Mouse (Mus musculus) layer of hippocampus, adult 9-11 months (tissue): ENCODE measurements around the gene Slc29a1.

ENCODE experiments used
- DNase-seq: peaks from one replicate; pipeline ENCODE4 v3.0.0; 2022

Gene Slc29a1

DNA sequence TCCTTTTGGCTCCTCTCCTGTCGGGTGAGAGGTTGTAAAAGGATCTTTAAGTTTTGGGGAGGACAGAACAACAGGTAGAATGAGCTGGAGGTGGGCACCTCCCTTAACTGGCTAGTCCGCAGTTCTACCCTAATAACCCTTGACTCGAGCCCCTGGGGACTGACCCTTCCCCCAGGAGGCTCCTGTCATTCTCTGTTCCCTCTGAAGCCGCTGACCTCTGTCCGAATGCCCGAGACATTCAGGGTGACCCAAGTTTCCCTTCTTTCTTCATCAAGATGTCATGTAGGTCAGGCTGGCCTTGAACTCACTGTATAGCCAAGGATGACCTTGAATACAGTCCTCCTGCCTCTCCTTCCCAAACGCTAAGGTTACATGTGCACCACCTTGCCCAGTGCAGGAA, 11.0 kb downstream of the Slc29a1 start:
- DNase-seq: no peak

DNA sequence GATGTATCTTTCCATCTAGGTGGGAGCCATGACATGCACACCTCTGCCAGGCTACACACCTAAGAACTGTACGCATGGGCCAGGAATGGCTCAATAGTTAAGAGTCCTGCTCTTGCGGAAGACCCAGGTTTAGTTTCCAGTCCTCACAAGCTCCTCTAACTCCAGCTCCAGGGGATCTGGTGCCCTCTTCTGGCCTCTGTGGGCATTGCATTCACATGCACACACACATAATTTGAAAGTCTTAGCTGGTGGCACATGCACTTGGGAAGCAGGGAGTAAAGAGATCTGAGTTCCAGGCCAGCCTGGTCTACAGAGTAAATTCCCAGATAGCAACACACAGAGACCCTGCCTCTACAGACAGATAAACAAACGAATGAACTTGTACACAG, 13.0 kb downstream of the Slc29a1 start:
- no peak for DNase-seq

DNA sequence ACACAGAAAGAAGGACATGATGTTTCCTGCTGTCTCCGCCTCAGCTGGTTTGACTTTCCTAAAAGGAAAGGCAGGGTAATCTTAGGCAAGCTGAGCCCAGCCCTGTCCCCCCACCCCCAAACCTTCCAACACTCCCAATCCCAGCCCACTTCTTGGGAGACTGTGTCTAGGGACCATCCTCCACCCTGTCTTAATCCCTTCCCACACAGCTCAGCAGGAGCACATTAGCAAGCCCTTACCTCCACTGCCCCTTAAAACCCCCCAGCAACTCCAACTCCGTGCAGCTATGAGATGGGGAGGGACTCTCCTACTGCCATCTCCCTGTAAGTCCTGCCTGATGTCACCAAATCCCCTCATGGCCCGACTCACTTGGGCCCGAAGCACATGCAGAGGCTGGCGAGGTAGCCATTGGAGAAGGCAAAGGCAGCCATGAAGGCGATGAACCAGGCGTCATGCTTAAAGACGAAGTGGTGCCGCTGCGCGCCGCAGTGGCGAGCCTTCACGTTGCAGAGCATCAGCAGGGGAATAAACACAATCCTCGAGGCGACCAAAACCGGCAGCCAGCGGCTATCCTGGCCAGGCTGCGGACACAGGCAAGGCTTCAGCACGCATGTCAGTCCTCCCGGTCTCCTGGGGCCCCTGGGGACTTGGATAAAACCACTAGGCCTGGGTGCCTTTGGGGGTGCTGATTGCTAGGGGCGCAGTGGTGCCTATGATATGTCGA, 13.5 kb downstream of the Slc29a1 start:
- DNase-seq: no peak

DNA sequence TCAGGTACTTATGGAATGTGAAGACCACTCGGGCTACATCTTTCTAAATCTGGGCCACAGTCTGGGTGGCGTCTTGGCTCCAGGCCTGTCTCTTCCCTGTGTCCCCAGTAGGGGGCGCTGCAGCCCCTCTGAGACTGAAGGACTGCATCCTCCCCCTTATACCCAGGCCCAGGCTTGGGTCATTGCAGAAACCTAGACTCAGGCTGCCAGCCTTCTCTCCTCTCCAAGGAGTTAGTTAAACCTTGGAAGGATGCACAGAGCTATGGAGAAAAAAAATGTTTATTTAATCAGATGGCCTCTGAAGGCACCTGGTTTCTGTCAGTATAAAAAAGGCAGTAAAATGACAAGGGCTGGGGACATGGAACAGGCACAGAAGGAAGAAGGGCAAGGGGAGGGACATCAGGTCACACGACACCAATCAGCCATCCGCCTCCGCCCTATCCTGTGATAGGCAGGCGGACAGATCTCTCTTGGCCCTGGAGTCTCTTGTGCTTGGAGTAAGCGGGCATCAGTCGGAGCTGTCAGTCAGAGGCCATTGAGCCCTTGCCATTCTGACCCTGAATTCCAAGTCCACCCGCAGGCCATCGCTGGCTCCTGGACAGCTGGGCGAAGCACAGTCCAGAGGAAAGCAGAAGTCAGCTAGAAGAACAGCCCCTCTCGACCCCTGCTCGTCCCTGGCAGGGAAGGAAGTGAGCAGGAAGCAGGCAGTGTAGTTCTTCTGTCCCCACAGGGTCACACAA, 14.3 kb downstream of the Slc29a1 start:
- DNase-seq: peak; percentile 70

DNA sequence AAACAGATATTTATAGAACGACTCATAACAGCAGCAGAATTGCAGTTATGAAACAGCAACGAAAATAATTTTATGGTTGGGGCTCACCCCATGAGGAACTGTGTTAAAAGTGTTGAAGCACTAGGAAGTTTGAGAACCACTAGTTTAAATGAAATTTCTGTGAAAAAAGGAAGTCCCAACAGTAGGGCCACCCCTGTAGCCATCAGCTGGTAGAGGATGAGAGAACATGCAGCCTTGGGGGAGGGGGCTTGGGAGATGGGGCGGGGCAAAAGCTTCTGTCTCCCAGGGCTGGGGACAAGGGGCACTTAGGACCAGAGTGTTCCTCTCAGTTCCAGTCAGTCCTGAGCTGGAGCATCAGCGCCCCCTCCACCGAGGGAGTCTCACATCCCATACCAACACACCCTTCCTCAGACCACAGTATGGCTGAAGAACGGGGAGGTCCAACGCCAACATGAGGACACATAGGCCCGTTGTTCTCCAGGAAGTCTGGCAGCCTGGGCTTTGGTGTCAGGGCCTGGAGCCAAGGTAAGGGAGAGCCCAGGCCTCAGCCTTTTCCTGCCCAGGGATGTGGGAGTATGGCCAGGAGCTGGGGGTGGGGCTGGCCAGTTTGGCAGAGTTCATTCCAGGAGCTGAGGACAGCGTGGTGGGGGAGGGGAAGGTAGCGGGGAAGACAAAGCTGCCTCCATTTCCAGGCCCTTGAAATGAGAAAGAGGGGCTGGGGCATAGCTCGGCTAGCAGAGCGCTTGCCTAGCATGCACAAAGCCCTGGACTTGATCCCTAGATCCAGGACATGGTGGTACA, 15.1 kb downstream of the Slc29a1 start:
- peak; percentile 77 for DNase-seq

DNA sequence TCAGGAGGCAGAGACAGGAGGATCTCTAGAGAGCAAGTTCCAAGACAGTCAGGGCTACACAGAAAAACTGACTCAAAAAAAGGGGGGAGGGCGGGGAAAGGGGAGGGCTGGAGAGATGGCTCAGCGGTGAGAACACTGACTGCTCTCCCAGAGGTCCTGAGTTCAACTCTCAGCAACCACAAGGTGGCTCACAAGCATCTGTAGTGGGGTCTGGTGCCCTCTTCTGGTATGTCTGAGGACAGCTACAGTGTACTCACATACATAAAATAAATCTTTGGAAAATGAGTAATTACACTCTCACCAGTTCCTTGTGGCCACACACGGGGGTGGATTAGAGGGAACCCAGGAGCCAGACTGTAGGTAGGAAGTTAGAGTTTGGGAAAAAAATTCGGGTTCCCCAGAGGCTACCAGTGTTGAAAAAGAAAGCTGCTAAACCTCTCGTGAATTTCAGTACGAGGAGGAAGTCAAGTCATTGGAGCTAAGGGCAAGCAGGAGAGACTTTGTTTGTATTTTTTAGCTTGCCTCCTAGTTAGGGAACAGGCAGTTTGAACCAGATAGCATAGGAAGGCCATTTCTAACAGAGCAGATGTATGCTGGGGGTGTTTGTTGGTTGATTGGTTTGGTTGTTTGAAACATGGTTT, 16.6 kb downstream of the Slc29a1 start:
- DNase-seq: no peak

DNA sequence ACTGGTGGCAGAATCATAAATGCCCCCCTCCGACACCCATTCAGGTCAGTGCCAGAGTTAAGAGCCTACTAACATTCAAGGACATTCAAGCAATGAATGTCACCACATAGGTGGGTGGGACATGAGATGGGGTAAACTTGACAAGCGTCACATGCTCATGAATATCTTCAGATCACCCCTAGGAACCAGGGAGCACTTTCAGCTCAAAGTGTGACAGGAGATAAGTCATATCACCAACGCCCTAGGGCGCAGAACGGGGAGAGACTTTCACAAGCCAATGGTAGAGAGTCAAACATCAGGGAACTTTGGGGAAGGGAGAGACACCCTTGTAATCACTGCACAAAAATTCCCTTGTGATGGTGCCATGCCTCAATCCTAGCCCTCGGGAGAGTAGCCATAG, 17.2 kb downstream of the Slc29a1 start:
- no peak for DNase-seq

DNA sequence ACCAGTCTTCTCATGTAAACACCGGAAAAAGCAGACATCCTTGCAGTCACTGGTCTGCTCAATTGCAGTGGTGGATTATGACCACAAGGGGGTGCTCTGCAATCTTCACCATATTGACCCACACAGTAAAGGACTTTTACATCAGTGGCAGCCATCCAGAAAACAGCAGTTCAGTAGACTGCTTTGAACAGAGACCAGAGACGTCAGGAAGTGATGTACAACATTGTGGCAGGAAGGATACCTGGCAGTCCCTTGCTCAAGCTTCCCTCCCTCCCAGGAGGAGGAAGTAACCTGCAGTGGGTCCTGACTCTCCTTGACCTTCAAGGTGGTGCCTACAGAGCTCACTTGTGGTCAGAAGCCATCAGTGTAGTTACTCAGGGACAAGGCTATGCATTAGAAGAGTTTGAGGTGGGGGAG, 17.8 kb downstream of the Slc29a1 start:
- peak; percentile 62 for DNase-seq

DNA sequence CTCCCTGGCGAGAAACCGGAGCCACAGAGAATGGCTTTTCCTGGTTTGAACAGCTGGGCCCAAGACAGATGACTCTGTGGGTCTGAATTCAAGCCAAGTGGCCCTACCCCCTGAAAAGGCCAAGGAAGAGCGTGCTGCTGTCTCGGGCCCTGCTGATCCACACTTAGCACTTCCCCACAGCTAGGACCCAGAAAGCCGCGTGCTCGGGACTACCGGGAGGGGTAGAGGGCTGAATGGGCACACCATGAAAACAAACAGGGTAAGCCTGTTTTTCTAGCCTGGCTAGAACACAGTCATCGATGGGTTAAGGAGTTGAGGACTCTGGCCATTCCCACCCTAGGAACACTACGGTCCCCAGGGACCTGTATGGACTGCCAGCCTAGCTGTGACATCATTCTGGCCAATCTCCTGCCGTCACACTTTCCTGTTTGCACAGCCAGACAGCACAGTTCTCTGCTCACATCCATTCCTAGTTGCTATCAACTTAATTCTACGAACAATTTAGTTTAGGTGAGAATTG, 18.4 kb downstream of the Slc29a1 start:
- DNase-seq: no peak

DNA sequence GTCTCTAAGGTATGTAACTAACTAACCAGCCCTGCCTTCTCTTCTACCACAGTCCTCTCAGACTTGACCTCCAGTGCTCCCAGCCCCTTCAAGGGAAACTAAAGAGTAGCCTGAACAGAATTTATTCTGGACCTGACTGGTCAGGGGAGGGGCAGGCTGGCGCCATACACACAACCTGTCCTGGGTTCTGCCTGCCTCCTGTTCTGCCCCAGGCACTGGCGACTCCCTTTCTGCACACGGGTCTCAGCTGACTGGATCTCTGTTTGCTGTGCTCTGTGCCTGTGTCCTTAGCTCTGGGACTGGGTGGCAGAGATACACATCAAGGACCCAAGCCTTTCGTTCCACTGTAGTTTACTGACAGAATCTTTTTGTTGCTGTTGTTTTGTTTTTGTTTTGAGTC, 19.9 kb downstream of the Slc29a1 start:
- no peak for DNase-seq

DNA sequence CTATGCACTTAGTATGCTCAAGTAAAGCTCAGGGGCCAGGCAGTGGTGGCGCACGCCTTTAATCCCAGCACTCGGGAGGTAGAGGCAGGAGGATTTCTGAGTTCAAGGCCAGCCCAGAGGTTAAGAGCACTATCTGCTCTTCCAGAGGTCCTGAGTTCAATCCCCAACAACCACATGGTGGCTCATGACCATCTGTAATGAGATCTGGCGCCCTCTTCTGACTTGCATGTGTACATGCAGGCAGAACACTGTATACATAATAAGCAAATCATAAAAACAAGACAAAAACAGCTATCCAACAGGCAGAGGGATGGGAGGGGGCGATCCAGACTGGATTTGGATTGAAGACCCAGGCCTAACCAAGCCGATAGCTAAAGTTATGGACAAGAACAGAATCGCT, 20.6 kb downstream of the Slc29a1 start:
- DNase-seq: no peak

DNA sequence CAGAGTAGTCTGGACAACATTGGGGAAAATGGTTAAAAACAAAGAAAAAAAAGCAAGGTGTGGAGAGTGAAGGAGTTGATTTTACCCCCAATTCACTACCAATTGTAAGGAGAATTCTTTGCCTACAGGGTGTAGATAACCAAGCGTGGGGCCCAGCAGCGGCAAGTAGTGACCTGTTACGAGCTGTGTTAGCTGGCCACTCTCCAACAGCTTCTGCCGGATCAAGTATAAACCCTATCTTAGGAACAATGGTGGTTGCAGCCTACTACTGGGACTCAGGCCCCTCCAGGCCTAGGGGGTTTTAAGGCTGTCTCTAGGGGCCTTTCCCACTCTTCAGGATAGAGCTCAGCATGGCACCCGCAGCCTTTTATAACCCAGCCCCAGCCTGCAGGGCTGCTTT, 21.2 kb downstream of the Slc29a1 start:
- DNase-seq: no peak

DNA sequence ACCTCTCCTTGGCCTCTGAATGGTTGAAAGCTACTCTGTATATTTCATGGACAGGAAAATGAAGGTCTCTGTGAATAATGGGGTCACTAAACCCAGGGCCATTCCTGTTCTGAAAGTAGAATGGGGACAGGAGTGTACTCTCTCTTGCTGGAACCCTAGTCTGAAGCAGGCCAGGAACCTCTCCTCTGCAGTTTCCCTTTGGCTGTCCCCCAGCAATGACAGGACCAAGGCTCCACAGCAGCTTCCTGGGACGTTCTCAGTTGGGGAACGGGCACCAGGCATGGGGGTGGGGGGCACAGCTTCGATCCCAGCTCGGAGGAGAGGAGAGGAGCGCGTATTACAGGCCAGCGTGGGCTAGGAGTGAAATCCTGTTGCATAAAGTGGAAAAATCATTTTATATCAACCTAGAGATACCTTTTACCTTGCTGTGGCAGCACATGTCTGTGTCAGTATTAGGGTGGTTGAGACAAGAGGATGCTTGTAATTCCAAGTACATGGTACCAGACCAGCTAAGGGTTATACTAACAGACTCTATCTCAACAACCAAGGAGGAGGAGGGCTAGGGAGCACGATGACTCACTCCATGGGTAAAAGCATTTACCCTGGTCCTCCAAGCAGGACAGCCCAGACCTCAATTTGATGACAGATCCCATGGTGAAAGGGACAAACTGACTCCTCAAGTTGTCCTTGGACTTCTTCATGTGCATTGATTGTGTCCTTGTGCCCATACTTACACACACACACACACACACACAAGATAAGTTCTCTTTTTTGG, 24.1 kb downstream of the Slc29a1 start:
- no peak for DNase-seq

DNA sequence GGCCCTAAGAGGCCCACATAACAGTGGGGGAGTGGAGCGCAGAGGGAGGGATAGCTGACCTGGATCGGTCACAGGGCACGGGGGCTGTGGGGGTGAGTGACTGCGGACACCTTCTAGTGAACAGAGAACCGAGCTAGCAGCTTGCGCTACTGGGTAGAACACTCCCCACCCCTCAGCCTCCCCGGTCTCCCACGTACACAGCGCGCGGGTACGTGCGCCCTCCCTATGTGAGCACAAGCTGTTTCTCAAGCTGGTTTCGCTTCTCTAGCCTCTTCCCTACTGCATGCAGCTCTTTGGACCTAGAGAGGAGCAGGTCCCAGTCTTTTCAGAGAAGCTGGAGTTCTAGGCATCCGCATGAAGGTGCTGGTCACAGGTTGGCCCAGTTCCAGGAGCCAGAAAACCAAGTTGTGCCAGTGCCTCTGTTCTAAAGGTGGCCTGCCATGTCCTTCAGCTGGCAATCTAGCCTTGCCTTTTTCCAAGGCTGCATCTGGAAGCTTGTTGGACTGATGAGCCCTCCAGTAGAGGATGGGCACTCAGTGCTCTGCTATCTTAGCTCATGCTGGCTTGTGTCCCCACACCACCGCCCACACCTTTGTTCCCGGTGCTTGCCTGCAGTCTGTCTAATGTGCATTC, 25.2 kb downstream of the Slc29a1 start:
- DNase-seq: peak; percentile 93

DNA sequence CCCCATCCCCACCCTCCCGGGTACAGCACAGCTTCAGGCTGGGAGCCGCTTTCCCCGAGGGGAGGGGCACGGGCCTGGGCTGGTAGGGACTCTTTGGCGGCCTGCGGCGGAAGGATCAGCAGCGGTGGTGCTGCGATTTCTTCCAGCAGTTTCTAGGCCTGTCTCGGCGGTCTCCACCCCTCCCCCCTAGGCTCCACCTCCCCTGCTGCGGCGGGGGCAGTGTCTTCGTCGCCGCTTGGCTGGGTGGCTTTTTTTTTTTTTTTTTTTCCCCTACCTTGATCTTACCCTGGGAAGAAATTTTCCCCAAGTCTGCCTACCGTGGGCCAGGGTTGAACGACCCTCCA, 25.7 kb downstream of the Slc29a1 start:
- peak; percentile 96 for DNase-seq

DNA sequence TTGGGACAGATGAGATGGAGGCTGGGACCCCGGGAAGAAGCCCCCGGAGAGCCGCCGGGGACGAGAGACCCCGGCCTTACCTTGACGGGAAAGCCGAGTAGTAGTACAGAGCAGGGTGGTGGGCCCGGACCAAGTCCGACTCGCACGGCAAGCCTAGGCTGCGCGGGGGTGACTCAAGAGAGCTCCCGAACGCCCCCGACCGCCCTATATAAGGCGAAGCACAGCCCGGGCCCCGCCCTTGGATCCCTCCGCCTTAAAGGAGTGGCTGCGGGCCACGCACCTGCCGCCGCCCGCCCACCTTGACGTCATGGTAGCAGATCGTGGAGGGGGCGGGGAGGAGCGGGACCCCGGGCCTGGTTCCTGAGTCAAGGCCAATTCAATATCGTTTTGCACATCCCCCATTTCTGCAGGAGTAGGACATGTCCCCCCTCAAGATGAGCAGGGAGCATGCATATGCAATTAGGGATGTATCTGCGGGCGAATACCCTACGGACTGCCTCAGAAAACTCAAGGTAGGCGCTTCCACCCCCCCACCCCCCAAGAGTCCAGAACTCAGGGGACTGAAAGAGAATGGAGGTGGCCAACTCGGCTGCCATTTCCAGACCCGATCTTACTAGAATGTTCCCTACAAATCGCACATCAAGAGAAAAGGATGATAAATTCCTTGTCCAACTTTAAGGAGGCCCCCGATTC, 26.2 kb downstream of the Slc29a1 start, which contains the start of gene Hsp90ab1:
Hsp90ab1 (minus strand) TSS at position 185 of the 693 bp plus-strand sequence.
- peak; percentile 98 for DNase-seq

DNA sequence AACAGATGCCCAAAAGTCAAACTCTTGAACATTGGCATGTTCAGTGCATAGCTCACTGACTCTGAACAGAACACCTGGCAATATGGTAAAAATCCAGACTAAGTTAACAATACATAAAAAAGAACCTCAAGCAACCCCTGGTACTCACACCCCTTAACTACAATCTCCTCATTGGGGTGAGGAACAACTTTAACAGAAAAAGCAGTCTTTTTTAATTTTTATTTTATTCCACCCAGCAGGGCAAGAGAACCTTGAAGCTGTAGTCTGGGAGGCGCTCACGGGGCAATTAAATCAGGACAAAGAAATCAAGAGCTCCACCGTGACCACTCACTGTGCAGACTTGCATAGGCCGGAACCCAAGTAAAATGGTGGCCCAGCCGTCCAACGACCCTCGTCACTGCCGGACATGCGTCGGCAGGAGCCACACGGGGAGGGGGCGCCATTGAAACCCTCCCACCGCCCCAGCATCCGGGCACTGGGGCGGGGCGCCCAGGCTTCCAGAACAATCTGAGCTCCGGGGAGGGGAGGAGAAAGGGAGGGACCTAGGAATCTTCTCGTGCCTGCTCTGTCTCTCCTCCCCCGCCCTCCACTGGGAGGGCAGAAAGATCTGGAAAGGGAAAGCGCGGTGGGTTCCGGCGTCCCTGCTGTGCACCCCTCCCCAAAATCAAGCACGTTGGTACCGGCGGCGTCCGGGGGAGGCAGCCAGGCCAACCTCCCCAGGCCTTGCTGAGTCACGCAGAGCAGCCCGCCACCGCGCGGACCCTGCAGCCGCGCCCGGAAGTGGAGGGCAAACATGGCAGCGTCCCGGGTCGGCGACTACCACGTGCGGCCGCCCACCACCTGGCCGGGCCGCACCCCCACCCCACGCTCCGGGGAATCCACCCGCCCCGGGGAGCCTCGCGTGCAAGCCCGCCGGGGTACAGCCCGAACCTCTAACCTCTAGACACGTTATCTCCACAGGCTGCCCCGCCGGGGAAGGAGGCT, 27.0 kb downstream of the Slc29a1 start:
- peak; percentile 84 for DNase-seq

DNA sequence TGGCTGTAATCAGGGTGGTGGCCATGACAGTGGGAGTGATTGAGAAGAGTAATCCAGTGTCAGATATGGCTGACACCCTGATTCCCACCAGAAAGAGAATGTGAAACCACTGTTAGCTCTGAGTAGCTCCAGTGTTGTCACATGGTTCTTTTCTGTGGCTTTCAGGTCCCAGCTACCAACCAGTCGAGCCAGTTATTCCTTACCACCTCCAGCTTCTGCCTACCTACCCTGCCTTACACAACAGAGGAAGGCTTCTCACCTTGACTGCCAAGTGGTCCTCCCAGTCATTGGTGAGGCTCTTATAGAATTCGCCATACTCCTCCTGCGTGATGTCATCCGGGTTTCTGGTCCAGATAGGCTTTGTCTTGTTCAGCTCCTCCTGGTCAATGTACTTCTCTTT, 29.4 kb downstream of the Slc29a1 start:
- DNase-seq: no peak

DNA sequence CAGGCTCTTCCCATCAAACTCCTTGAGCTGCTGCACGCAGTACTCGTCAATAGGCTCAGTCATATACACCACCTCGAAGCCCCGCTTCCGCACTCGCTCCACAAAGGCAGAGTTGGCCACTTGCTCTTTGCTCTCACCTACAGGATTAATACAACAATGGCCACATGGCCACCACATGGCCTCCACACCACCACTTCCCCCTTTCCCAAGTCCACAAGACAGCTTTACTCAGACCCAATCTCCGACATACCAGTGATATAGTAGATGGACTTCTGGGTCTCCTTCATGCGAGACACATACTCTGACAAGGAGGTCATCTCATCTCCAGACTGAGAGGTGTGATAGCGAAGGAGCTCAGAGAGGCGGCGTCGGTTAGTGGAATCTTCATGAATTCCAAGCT, 30.4 kb downstream of the Slc29a1 start:
- DNase-seq: no peak

DNA sequence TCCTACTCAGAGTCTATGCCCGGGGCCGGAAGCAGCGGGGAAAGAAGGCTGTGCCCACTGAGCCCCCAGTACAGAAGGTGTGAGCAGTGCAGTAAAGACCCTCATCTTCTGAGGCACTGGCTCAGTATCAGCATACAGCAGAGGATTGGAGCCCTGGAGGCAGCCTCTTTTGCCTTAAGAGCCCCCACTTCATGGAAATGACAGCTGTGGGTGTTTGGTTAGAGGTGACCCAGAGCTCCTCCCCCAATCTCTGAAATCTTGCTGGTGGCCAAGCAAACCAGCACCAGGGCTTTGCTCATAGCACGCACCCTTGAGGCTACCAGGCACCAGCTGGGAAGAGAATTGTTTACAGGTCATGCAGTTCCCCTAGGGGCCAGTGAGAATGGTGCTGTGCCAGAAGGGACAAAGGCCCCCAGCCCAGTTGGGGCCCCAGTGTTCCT, 32.2 kb downstream of the Slc29a1 start:
- DNase-seq: no peak
